Mouse (Mus musculus): ENCODE results near the gene I0C0044D17Rik.
"Not testable (repeated sequence)": the region's sequence is repeated elsewhere in the genome, so short reads cannot be mapped to it uniquely, and the experiment has no call there.

I0C0044D17Rik gene

GRCm38 (mm10) chr4:98823740-98824139 is at the start of gene I0C0044D17Rik:
Gene I0C0044D17Rik (minus strand): TSS chr4:98823840.
- CTCF ChIA-PET, POLR2A ChIA-PET: not testable (repeated sequence)

- ChIA-PET POLR2A (interaction anchor here (0.6 to 2.9 kb wide), 46 partner anchors 8 to 301 kb away, joined by 3 to 17 read pairs (median 4); partner anchors contain the start of genes Kank4 (in 1 of the 4) and Usp1 (in 1 of the 4)), CTCF (interaction anchor here (0.6 to 0.8 kb wide), 10 partner anchors 13 to 544 kb away, joined by 3 to 21 read pairs (median 4); no protein-coding TSS in a partner anchor)
Measured at GRCm38 (mm10) chr4:98865386-98866237, 42.0 kb upstream of the I0C0044D17Rik start.

- CTCF ChIA-PET: interaction anchor here in 2 of 4 experiments (0.6 to 1.1 kb wide), 2 partner anchors 14 to 36 kb away, joined by 3 to 4 read pairs; no protein-coding TSS in a partner anchor
Measured at GRCm38 (mm10) chr4:98864546-98864945, 40.9 kb upstream of the I0C0044D17Rik start.

GRCm38 (mm10) chr4:98864094-98864493 is 40.5 kb upstream of the I0C0044D17Rik start:
- POLR2A ChIA-PET: interaction anchor here in 3 of 4 experiments (0.6 to 3.2 kb wide), 29 partner anchors 12 to 257 kb away, joined by 3 to 29 read pairs (median 4); partner anchors contain the start of genes Dock7 (in 1 of the 3), L1td1 (in 1 of the 3) and Usp1 (in 1 of the 3)

More at GRCm38 (mm10) chr4:98864546-98864945, 40.9 kb upstream of the I0C0044D17Rik start:
- POLR2A ChIA-PET: interaction anchor here (0.6 to 3.2 kb wide), 19 partner anchors 9 to 256 kb away, joined by 3 to 29 read pairs (median 6); partner anchors contain the start of genes Dock7 (in 1 of the 4), L1td1 (in 1 of the 4) and Usp1 (in 1 of the 4)

GRCm38 (mm10) chr4:98863451-98863850 is 39.8 kb upstream of the I0C0044D17Rik start:
- ChIA-PET POLR2A (interaction anchor here in 3 of 4 experiments (0.6 to 3.2 kb wide), 27 partner anchors 12 to 258 kb away, joined by 3 to 29 read pairs (median 4); partner anchors contain the start of genes L1td1 (in 2 of the 3), Dock7 (in 1 of the 3) and Usp1 (in 1 of the 3)), CTCF (interaction anchor here in 1 of 4 experiments (0.6 kb wide), 1 partner anchor 19 kb away, joined by 4 read pairs; no protein-coding TSS in a partner anchor)

More at GRCm38 (mm10) chr4:98864094-98864493, 40.5 kb upstream of the I0C0044D17Rik start:
- CTCF ChIA-PET: interaction anchor here in 2 of 4 experiments (0.5 to 1.1 kb wide), 3 partner anchors 36 to 283 kb away, joined by 3 to 5 read pairs (median 4); no protein-coding TSS in a partner anchor

- POLR2A ChIA-PET: interaction anchor here in 3 of 4 experiments (0.6 to 3.3 kb wide), 5 partner anchors 7 to 65 kb away, joined by 3 to 36 read pairs (median 8); no protein-coding TSS in a partner anchor
- CTCF ChIA-PET: no interaction called here
Measured at GRCm38 (mm10) chr4:98858151-98858855, 34.7 kb upstream of the I0C0044D17Rik start.

- CTCF ChIA-PET: interaction anchor here in 2 of 4 experiments (0.6 to 0.8 kb wide), 2 partner anchors 11 to 72 kb away, joined by 3 to 4 read pairs; no protein-coding TSS in a partner anchor
- POLR2A ChIA-PET: interaction anchor here (0.6 to 3.3 kb wide), 16 partner anchors 8 to 132 kb away, joined by 3 to 36 read pairs (median 4); no protein-coding TSS in a partner anchor
Measured at GRCm38 (mm10) chr4:98857037-98857648, 33.5 kb upstream of the I0C0044D17Rik start.

GRCm38 (mm10) chr4:98853926-98854325 is 30.3 kb upstream of the I0C0044D17Rik start:
- POLR2A ChIA-PET: interaction anchor here in 3 of 4 experiments (0.5 to 1.7 kb wide), 4 partner anchors 8 to 69 kb away, joined by 3 to 11 read pairs (median 4); no protein-coding TSS in a partner anchor
- CTCF ChIA-PET: no interaction called here

GRCm38 (mm10) chr4:98850485-98850884 is 26.8 kb upstream of the I0C0044D17Rik start:
- POLR2A ChIA-PET: interaction anchor here in 1 of 4 experiments (1.0 to 5.5 kb wide), 2 partner anchors 16 to 124 kb away, joined by 4 to 38 read pairs; partner anchors contain the start of gene L1td1
- CTCF ChIA-PET: not testable (repeated sequence)

- ChIA-PET CTCF (interaction anchor here in 1 of 4 experiments (0.6 to 2.9 kb wide), 4 partner anchors 10 to 122 kb away, joined by 3 to 7 read pairs (median 4); no protein-coding TSS in a partner anchor), POLR2A (interaction anchor here (0.6 to 5.5 kb wide), 35 partner anchors 7 to 186 kb away, joined by 3 to 38 read pairs (median 7); partner anchors contain the start of genes Usp1 (in 3 of the 4) and L1td1 (in 2 of the 4))
Measured at GRCm38 (mm10) chr4:98847120-98847885, 23.7 kb upstream of the I0C0044D17Rik start.

GRCm38 (mm10) chr4:98846396-98846795 is 22.8 kb upstream of the I0C0044D17Rik start:
- CTCF ChIA-PET: interaction anchor here in 3 of 4 experiments (0.6 to 2.9 kb wide), 6 partner anchors 11 to 121 kb away, joined by 3 to 7 read pairs (median 4); no protein-coding TSS in a partner anchor
- POLR2A ChIA-PET: interaction anchor here (0.6 to 5.5 kb wide), 42 partner anchors 8 to 124 kb away, joined by 3 to 38 read pairs (median 7); partner anchors contain the start of genes L1td1 (in 2 of the 4), Usp1 (in 2 of the 4) and Kank4 (in 1 of the 4)

- ChIA-PET CTCF (interaction anchor here in 3 of 4 experiments (0.8 to 2.9 kb wide), 6 partner anchors 12 to 121 kb away, joined by 3 to 7 read pairs (median 4); no protein-coding TSS in a partner anchor), POLR2A (interaction anchor here (0.5 to 5.5 kb wide), 46 partner anchors 8 to 816 kb away, joined by 3 to 38 read pairs (median 6); partner anchors contain the start of genes Kank4 (in 3 of the 4), L1td1 (in 2 of the 4) and Usp1 (in 2 of the 4))
Measured at GRCm38 (mm10) chr4:98845687-98846125, 22.1 kb upstream of the I0C0044D17Rik start.

- ChIA-PET POLR2A (interaction anchor here in 3 of 4 experiments (0.5 to 5.5 kb wide), 45 partner anchors 8 to 816 kb away, joined by 3 to 38 read pairs (median 7); partner anchors contain the start of genes Kank4 (in 3 of the 3), L1td1 (in 2 of the 3) and Usp1 (in 2 of the 3)), CTCF (interaction anchor here in 2 of 4 experiments (1.8 to 2.9 kb wide), 2 partner anchors 120 kb away, joined by 5 to 7 read pairs; no protein-coding TSS in a partner anchor)
Measured at GRCm38 (mm10) chr4:98845201-98845600, 21.6 kb upstream of the I0C0044D17Rik start.

GRCm38 (mm10) chr4:98843906-98844597 is 20.4 kb upstream of the I0C0044D17Rik start:
- ChIA-PET CTCF (interaction anchor here in 2 of 4 experiments (1.8 to 2.9 kb wide), 2 partner anchors 118 to 119 kb away, joined by 5 to 7 read pairs; no protein-coding TSS in a partner anchor), POLR2A (interaction anchor here in 3 of 4 experiments (0.6 to 5.0 kb wide), 21 partner anchors 10 to 1113 kb away, joined by 3 to 36 read pairs (median 5); partner anchors contain the start of genes Usp1 (in 2 of the 3), Kank4 (in 1 of the 3) and L1td1 (in 1 of the 3))

GRCm38 (mm10) chr4:98841251-98841650 is 17.6 kb upstream of the I0C0044D17Rik start:
- POLR2A ChIA-PET: interaction anchor here in 3 of 4 experiments (0.6 to 2.7 kb wide), 30 partner anchors 12 to 280 kb away, joined by 3 to 24 read pairs (median 4); partner anchors contain the start of genes Dock7 (in 1 of the 3), Kank4 (in 1 of the 3), L1td1 (in 1 of the 3) and Usp1 (in 1 of the 3)
- CTCF ChIA-PET: interaction anchor here in 1 of 4 experiments (1.1 to 1.4 kb wide), 2 partner anchors 35 to 116 kb away, joined by 4 read pairs; no protein-coding TSS in a partner anchor
